Mouse (Mus musculus): ENCODE results near the gene Rhox1. TPM values are rescaled to one million over a fixed set of nuclear protein-coding genes. Genes with fewer than 3 reads are reported as not detected.
"Not testable (repeated sequence)": the region's sequence is repeated elsewhere in the genome, so short reads cannot be mapped to it uniquely, and the experiment has no call there.

Rhox1 gene
- not detected in 2 replicates for polyA plus RNA-seq (2016; fragmentation: Nextera tagmentation; extraction: Ambion mirVana)

GRCm38 (mm10) chrX:37222158-37222557 lies at the start of gene Rhox1:
Rhox1 (minus strand) TSS chrX:37222258.
- not testable (repeated sequence) for H3K27ac ChIP-seq; H3K27me3 ChIP-seq (replicated peaks); H3K9ac ChIP-seq; H3K9me3 ChIP-seq; H3K36me3 ChIP-seq; H3K4me1 ChIP-seq; ATAC-seq (ENCODE audit: low FRiP score, low read depth); H3K4me2 ChIP-seq (replicated peaks); H3K4me3 ChIP-seq
- 73% methylated on average over 1 of the region's 1 CpGs for WGBS

GRCm38 (mm10) chrX:37265038-37265437 lies 43.0 kb upstream of the Rhox1 start, which contains the start of gene Rhox4a:
Rhox4a (plus strand) TSS chrX:37265338.
- H3K36me3 ChIP-seq; ATAC-seq (ENCODE audit: low FRiP score, low read depth): not testable (repeated sequence)
- WGBS, result 96% methylated on average over 11 of the region's 19 CpGs

GRCm38 (mm10) chrX:37249619-37250018 lies 27.6 kb upstream of the Rhox1 start, which contains the start of gene Rhox3a:
Rhox3a (plus strand) TSS chrX:37249919.
- not testable (repeated sequence) for H3K4me2 ChIP-seq (replicated peaks); H3K27me3 ChIP-seq (replicated peaks); H3K36me3 ChIP-seq; H3K27ac ChIP-seq; H3K9ac ChIP-seq; H3K4me3 ChIP-seq; H3K9me3 ChIP-seq; ATAC-seq (ENCODE audit: low FRiP score, low read depth); H3K4me1 ChIP-seq
- WGBS, result 91% methylated on average over 1 of the region's 3 CpGs

More at GRCm38 (mm10) chrX:37265038-37265437, 43.0 kb upstream of the Rhox1 start, which contains the start of gene Rhox4a:
- H3K4me1 ChIP-seq; H3K9me3 ChIP-seq; H3K27me3 ChIP-seq (replicated peaks); H3K9ac ChIP-seq; H3K4me2 ChIP-seq (replicated peaks); H3K4me3 ChIP-seq; H3K27ac ChIP-seq: not testable (repeated sequence)

- WGBS, result 100% methylated on average over 1 of the region's 9 CpGs
- not testable (repeated sequence) for H3K27ac ChIP-seq, H3K36me3 ChIP-seq
These were observed 22.6 kb upstream of the Rhox1 start, which contains the start of gene Rhox2a for GRCm38 (mm10) chrX:37244676-37245075. Rhox2a (plus strand) TSS chrX:37244976.

GRCm38 (mm10) chrX:37210941-37211340 lies 11.1 kb downstream of the Rhox1 start, which contains the start of gene Gm9:
Gm9 (minus strand) TSS chrX:37211041.
- Histone ChIP-seq H3K4me2 (replicated peaks) (no peak within 1 kb of the TSS), H3K4me1 (no peaks in the 10 kb centered on the region), H3K9ac (no peak within 1 kb of the TSS), H3K9me3 (no peaks in the 10 kb centered on the region), H3K27ac (no peak within 1 kb of the TSS), H3K27me3 (replicated peaks) (no peaks in the 10 kb centered on the region), H3K36me3 (no peaks in the 10 kb centered on the region), H3K4me3 (no peak within 1 kb of the TSS)
- 90% methylated on average over 10 of the region's 10 CpGs for WGBS
- no peak for ATAC-seq (ENCODE audit: low FRiP score, low read depth)

More at GRCm38 (mm10) chrX:37244676-37245075, 22.6 kb upstream of the Rhox1 start, which contains the start of gene Rhox2a:
- not testable (repeated sequence) for H3K27me3 ChIP-seq (replicated peaks); H3K4me3 ChIP-seq; ATAC-seq (ENCODE audit: low FRiP score, low read depth); H3K4me2 ChIP-seq (replicated peaks); H3K9ac ChIP-seq; H3K4me1 ChIP-seq; H3K9me3 ChIP-seq

- WGBS, result 54% methylated on average over 8 of the region's 8 CpGs
- Histone ChIP-seq H3K27ac (no peak overlapping the region), H3K36me3 (no peaks in the 10 kb centered on the region), H3K27me3 (replicated peaks) (no peaks in the 10 kb centered on the region), H3K4me3 (no peak overlapping the region), H3K4me1 (no peaks in the 10 kb centered on the region), H3K9ac (no peak overlapping the region), H3K9me3 (no peaks in the 10 kb centered on the region), H3K4me2 (replicated peaks) (no peak overlapping the region)
- no peak for ATAC-seq (ENCODE audit: low FRiP score, low read depth)
These were observed 23.4 kb downstream of the Rhox1 start for GRCm38 (mm10) chrX:37198676-37199075.

- Histone ChIP-seq H3K4me2 (replicated peaks) (peak overlapping the region; percentile 60), H3K9ac (peak overlapping the region; percentile 59), H3K4me1 (0 out of 2 replicates have a peak, but pooled peaks cover 2% of the 10 kb centered on the region), H3K27ac (no peak overlapping the region), H3K4me3 (peak overlapping the region; percentile 52), H3K27me3 (replicated peaks) (no peaks in the 10 kb centered on the region), H3K9me3 (no peaks in the 10 kb centered on the region), H3K36me3 (no peaks in the 10 kb centered on the region)
- WGBS, result 28% methylated on average over 28 of the region's 28 CpGs
- peak; percentile 34 for ATAC-seq (ENCODE audit: low FRiP score, low read depth)
These were observed 30.2 kb downstream of the Rhox1 start for GRCm38 (mm10) chrX:37191744-37192379.

GRCm38 (mm10) chrX:37191105-37191743 lies 30.8 kb downstream of the Rhox1 start, which contains the start of the genes Ndufa1 and Rnf113a1:
Ndufa1 (minus strand) TSS chrX:37191163.
Rnf113a1 (plus strand) TSS chrX:37191245.
- H3K4me1 ChIP-seq, result 0 out of 2 replicates have a peak, but pooled peaks cover 2% of the 10 kb centered on the region
- peak within 1 kb of the TSS; percentile 59 for H3K9ac ChIP-seq
- H3K27ac ChIP-seq, result no peak within 1 kb of the TSS; the same call in 1 of the 2 replicates
- H3K9me3 ChIP-seq, result no peaks in the 10 kb centered on the region
- H3K36me3 ChIP-seq, result no peaks in the 10 kb centered on the region
- WGBS, result 19% methylated on average over 63 of the region's 63 CpGs
- H3K4me2 ChIP-seq (replicated peaks), result peak within 1 kb of the TSS; percentile 60
- peak within 1 kb of the TSS; percentile 52 for H3K4me3 ChIP-seq
- peak; percentile 94 for ATAC-seq (ENCODE audit: low FRiP score, low read depth)
- no peaks in the 10 kb centered on the region for H3K27me3 ChIP-seq (replicated peaks)

GRCm38 (mm10) chrX:37190755-37191104 lies 31.3 kb downstream of the Rhox1 start:
- peak overlapping the region; percentile 52 for H3K4me3 ChIP-seq
- ATAC-seq (ENCODE audit: low FRiP score, low read depth), result no peak
- 0 out of 2 replicates have a peak, but pooled peaks cover 2% of the 10 kb centered on the region for H3K4me1 ChIP-seq
- peak overlapping the region; percentile 59 for H3K9ac ChIP-seq
- no peaks in the 10 kb centered on the region for H3K36me3 ChIP-seq
- H3K27ac ChIP-seq, result no peak overlapping the region
- 18% methylated on average over 20 of the region's 20 CpGs for WGBS
- H3K27me3 ChIP-seq (replicated peaks), result no peaks in the 10 kb centered on the region
- peak overlapping the region; percentile 60 for H3K4me2 ChIP-seq (replicated peaks)
- H3K9me3 ChIP-seq, result no peaks in the 10 kb centered on the region

GRCm38 (mm10) chrX:37184401-37184800 lies 37.7 kb downstream of the Rhox1 start:
- H3K4me1 ChIP-seq; H3K9me3 ChIP-seq; H3K4me3 ChIP-seq; H3K4me2 ChIP-seq (replicated peaks); ATAC-seq (ENCODE audit: low FRiP score, low read depth); H3K9ac ChIP-seq; H3K36me3 ChIP-seq; H3K27ac ChIP-seq; H3K27me3 ChIP-seq (replicated peaks): not testable (repeated sequence)
- 68% methylated on average over 7 of the region's 8 CpGs for WGBS

- H3K9ac ChIP-seq, result no peak within 1 kb of the TSS
- H3K9me3 ChIP-seq, result no peaks in the 10 kb centered on the region
- WGBS, result 49% methylated on average over 5 of the region's 5 CpGs
- no peak for ATAC-seq (ENCODE audit: low FRiP score, low read depth)
- H3K27ac ChIP-seq, result no peak within 1 kb of the TSS
- H3K27me3 ChIP-seq (replicated peaks), result no peaks in the 10 kb centered on the region
- H3K4me1 ChIP-seq, result no peaks in the 10 kb centered on the region
- H3K4me2 ChIP-seq (replicated peaks), result no peak within 1 kb of the TSS
- no peaks in the 10 kb centered on the region for H3K36me3 ChIP-seq
- no peak within 1 kb of the TSS for H3K4me3 ChIP-seq
These were observed 53.3 kb downstream of the Rhox1 start, which contains the start of gene Akap14 for GRCm38 (mm10) chrX:37168742-37169141. Akap14 (minus strand) TSS chrX:37168842.

GRCm38 (mm10) chrX:37167085-37167484 lies 55.0 kb downstream of the Rhox1 start:
- WGBS, result 42% methylated on average over 3 of the region's 3 CpGs
- H3K9ac ChIP-seq, result no peak overlapping the region
- H3K4me2 ChIP-seq (replicated peaks), result no peak overlapping the region
- no peaks in the 10 kb centered on the region for H3K4me1 ChIP-seq
- no peak overlapping the region for H3K4me3 ChIP-seq
- H3K27me3 ChIP-seq (replicated peaks), result no peaks in the 10 kb centered on the region
- H3K27ac ChIP-seq, result no peak overlapping the region
- H3K36me3 ChIP-seq, result no peaks in the 10 kb centered on the region
- no peak for ATAC-seq (ENCODE audit: low FRiP score, low read depth)
- H3K9me3 ChIP-seq, result no peaks in the 10 kb centered on the region

All from neural tube, embryonic 12.5 days (tissue).